8 mouse cellular contexts compared by ENCODE assay signal in genomic region chr11:115939690-115940329, GRCm38 (mm10). TPM values are rescaled to one million over a fixed set of nuclear protein-coding genes. Genes with fewer than 3 reads are reported as not detected.
DNase-seq lines count a peak whose midpoint lies in the region; ATAC-seq and TF ChIP-seq lines count a peak whose summit lies in the region.

No protein-coding gene starts in this region.

- H3K9ac ChIP-seq in limb, embryonic 11.5 days (ENCODE audit: low read length): no peak overlapping the region

- 37% methylated on average over 6 of the region's 6 CpGs for WGBS in kidney, adult 2 months
- 44% methylated on average over 6 of the region's 6 CpGs for WGBS in limb, embryonic 11.5 days

- H3K27ac ChIP-seq in kidney, adult 2 months (ENCODE audit: insufficient read depth, low read depth, low read length): no peak overlapping the region
- no peak overlapping the region for H3K27ac ChIP-seq in limb, embryonic 11.5 days (replicated peaks; ENCODE audit: low read depth, low read length)

- ATAC-seq in limb, embryonic 11.5 days (ENCODE audit: insufficient number of reproducible peaks, low FRiP score, low TSS enrichment, low read depth): no peak
- ATAC-seq in neutrophil, adult 5-6 weeks (ENCODE audit: extremely low read depth, insufficient number of reproducible peaks, low FRiP score, poor library complexity, severe bottlenecking): peak; percentile 83

- no peaks in the 10 kb centered on the region for H3K27me3 ChIP-seq in kidney, adult 2 months (replicated peaks; ENCODE audit: control insufficient read depth, insufficient read depth, low read length)
- no peaks in the 10 kb centered on the region for H3K27me3 ChIP-seq in limb, embryonic 11.5 days (ENCODE audit: control insufficient read depth, insufficient read depth, low read length)

- peak; percentile 55 for DNase-seq in right cerebral cortex, adult 18-20 months
- DNase-seq in right cerebral cortex, postnatal 25 days: no peak
- peak; percentile 49 to 59 for DNase-seq in adrenal gland, adult 18-20 months (ENCODE audit: low spot score in 2 of 2)
- DNase-seq in embryo, embryonic 11 days: peak; percentile 79
- peak; percentile 73 for DNase-seq in kidney, adult 2 months
- peak; percentile 75 for DNase-seq in limb, embryonic 11.5 days (ENCODE audit: low spot score)
- no peak for DNase-seq in Muller cell, postnatal 12 days (ENCODE audit: inconsistent ontology term)

- no peak overlapping the region for H3K4me2 ChIP-seq in limb, embryonic 11.5 days (ENCODE audit: low read depth, severe bottlenecking)

- H3K4me3 ChIP-seq in kidney, adult 2 months (ENCODE audit: insufficient read depth, low read depth, low read length): no peak overlapping the region
- H3K4me3 ChIP-seq in limb, embryonic 11.5 days (ENCODE audit: low read depth, low read length): no peak overlapping the region

- TF ChIP-seq CTCF in kidney, adult 2 months (conservative IDR thresholded peaks at IDR 0.05; ENCODE audit: insufficient read depth, insufficient read length, low read depth, low read length): peak; percentile 47

- H3K4me1 ChIP-seq in kidney, adult 2 months (ENCODE audit: control insufficient read depth, insufficient read depth, low read length): no peaks in the 10 kb centered on the region
- H3K4me1 ChIP-seq in limb, embryonic 11.5 days (ENCODE audit: control insufficient read depth, insufficient read depth, low read length): no peaks in the 10 kb centered on the region

- no peaks in the 10 kb centered on the region for H3K9me3 ChIP-seq in limb, embryonic 11.5 days (ENCODE audit: control insufficient read depth, low read length)

- H3K36me3 ChIP-seq in kidney, adult 2 months (ENCODE audit: control insufficient read depth, insufficient read depth, low read length): no peaks in the 10 kb centered on the region; the same call in none of the 2 replicates
- 0 out of 2 replicates have a peak, but pooled peaks cover 9% of the 10 kb centered on the region for H3K36me3 ChIP-seq in limb, embryonic 11.5 days (ENCODE audit: control insufficient read depth, insufficient read depth, low read length)

- no peak for TF ChIP-seq POLR2A in kidney, adult 2 months (IDR thresholded peaks at IDR 0.05; ENCODE audit: low read depth, low read length)

RNA-seq across cellular contexts. Expression of gene Recql5, which starts 6.5 kb away (rescaled TPM):
- total RNA-seq in adrenal gland, adult 18-20 months (2021): 10 to 100 TPM; 17.1 to 27.1 TPM
- 16.9 and 18.8 TPM in 2 replicates for polyA plus RNA-seq in kidney, adult 2 months (2012; rRNA removed)
- polyA plus RNA-seq in limb, embryonic 11.5 days (2014; fragmentation: Nextera tagmentation; extraction: Ambion mirVana): 21.2 and 21.5 TPM in 2 replicates
- 44.4 and 54.2 TPM in 2 replicates for total RNA-seq in neutrophil, adult 5-6 weeks (2017)

RNA-seq across cellular contexts. Expression of gene Sap30bp, which starts 6.7 kb away (rescaled TPM):
- total RNA-seq in adrenal gland, adult 18-20 months (2021): 10 to 100 TPM; 37.3 to 47.6 TPM
- 20.5 and 24.1 TPM in 2 replicates for polyA plus RNA-seq in kidney, adult 2 months (2012; rRNA removed)
- 50.7 and 56.2 TPM in 2 replicates for polyA plus RNA-seq in limb, embryonic 11.5 days (2014; fragmentation: Nextera tagmentation; extraction: Ambion mirVana)
- 125 and 148 TPM in 2 replicates for total RNA-seq in neutrophil, adult 5-6 weeks (2017)

RNA-seq across cellular contexts. Expression of gene Smim6, which starts 28.0 kb away (rescaled TPM):
- not detected for total RNA-seq in adrenal gland, adult 18-20 months (2021)
- 5.0 and 5.7 TPM in 2 replicates for polyA plus RNA-seq in kidney, adult 2 months (2012; rRNA removed)
- polyA plus RNA-seq in limb, embryonic 11.5 days (2014; fragmentation: Nextera tagmentation; extraction: Ambion mirVana): 0.31 and 0.52 TPM in 2 replicates
- not detected in 2 replicates for total RNA-seq in neutrophil, adult 5-6 weeks (2017)

RNA-seq across cellular contexts. Expression of gene Itgb4, which starts 34.7 kb away (rescaled TPM):
- total RNA-seq in adrenal gland, adult 18-20 months (2021): 1 to 10 TPM; 3.1 to 3.7 TPM
- 5.1 and 5.3 TPM in 2 replicates for polyA plus RNA-seq in kidney, adult 2 months (2012; rRNA removed)
- 1.0 and 1.5 TPM in 2 replicates for polyA plus RNA-seq in limb, embryonic 11.5 days (2014; fragmentation: Nextera tagmentation; extraction: Ambion mirVana)
- 0.23 and 0.25 TPM in 2 replicates for total RNA-seq in neutrophil, adult 5-6 weeks (2017)

RNA-seq across cellular contexts. Expression of gene Smim5, which starts 40.0 kb away (rescaled TPM):
- total RNA-seq in adrenal gland, adult 18-20 months (2021): under 1 TPM in 1 of 2 experiments, not detected in 1; 0.74 TPM
- 26.1 and 26.7 TPM in 2 replicates for polyA plus RNA-seq in kidney, adult 2 months (2012; rRNA removed)
- 1.3 and 2.0 TPM in 2 replicates for polyA plus RNA-seq in limb, embryonic 11.5 days (2014; fragmentation: Nextera tagmentation; extraction: Ambion mirVana)
- 1.2 and 2.6 TPM in 2 replicates for total RNA-seq in neutrophil, adult 5-6 weeks (2017)

Comparison
In these comparisons a context has a peak if more than half of its experiments do, and no peak if none do; other contexts are left out.
1. DNase-seq: peak in right cerebral cortex, adult 18-20 months (single experiment), adrenal gland, adult 18-20 months (2 of 2), embryo, embryonic 11 days (single experiment), kidney, adult 2 months (single experiment) and limb, embryonic 11.5 days (single experiment); none in right cerebral cortex, postnatal 25 days (single experiment) and Muller cell, postnatal 12 days (single experiment).